Mouse (Mus musculus) left cerebral cortex, adult 2 months (tissue): ENCODE results near the gene Sp100. TPM values are rescaled to one million over a fixed set of nuclear protein-coding genes. Genes with fewer than 3 reads are reported as not detected.

Experiments used
- DNase-seq, 2 experiments: peaks; one replicate each; pipeline ENCODE4 v3.0.0; 2021 to 2022; ENCODE audit warnings: low spot score in 2 of 2, mixed read lengths in 1 of 2; ENCODE audit errors: extremely low spot score in 1 of 2
- H3K27ac ChIP-seq: fragments of 200-600 bp; 2 replicates; pipeline ENCODE4 v1.8.1; 2022
- H3K4me3 ChIP-seq: fragments of 200-600 bp; 2 replicates; pipeline ENCODE4 v1.8.1; 2022
- CTCF ChIP-seq: fragments of 200-600 bp; IDR thresholded peaks from 2 replicates; pipeline ENCODE4 v1.8.1; 2022; ENCODE audit warnings: antibody characterized with exemption, mild to moderate bottlenecking, moderate library complexity
- intact Hi-C: fragments of 180-260 bp; cut with DNase I; formaldehyde crosslinking; loops from one replicate; pipeline ENCODE4 v1.15.1; 2025
- microRNA-seq, 2 experiments: library from miRNA; unstranded; fragments of <30 nt; microRNA quantifications; one replicate each; pipeline ENCODE4 v1.2.0; 2021
- total RNA-seq, 2 experiments: library from RNA; stranded (reverse); gene quantifications; 2 replicates each; pipeline ENCODE4 v1.2.3; 2021

Sp100 gene
- total RNA-seq, 2 experiments from 2014 or later, result 2.6 to 3.0 TPM

DNA sequence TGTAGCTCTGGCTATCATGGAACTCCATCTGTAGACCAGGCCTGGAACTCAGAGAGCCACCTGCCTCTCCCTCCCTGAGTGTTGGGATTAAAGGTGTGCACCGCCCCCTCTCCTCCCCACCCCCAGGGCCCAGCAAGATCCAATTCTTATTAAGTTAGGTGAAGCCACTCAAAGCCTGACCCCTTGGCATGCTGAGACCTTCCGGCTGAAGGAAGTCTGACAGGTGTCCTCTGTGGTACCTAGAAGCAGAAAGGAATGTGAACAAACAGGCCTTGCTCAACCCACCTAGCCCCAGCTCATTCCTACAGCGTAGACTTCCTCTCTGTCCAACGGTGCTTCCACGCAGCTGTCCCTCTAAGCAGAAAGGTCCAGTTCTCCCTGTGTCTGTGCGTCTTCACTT is 91.1 kb downstream of the Sp100 start:
- Histone ChIP-seq H3K4me3 (no peak overlapping the region), H3K27ac (no peak overlapping the region)
- no peak for TF ChIP-seq CTCF
- DNase-seq, result no peak
- intact Hi-C loops, result no loop called here

- intact Hi-C loops, result no loop called here
These were observed 92.5 kb downstream of the Sp100 start for GRCm38 (mm10) chr1:85742333-85742732.

GRCm38 (mm10) chr1:85742916-85743505 is 93.2 kb downstream of the Sp100 start:
- no peak for TF ChIP-seq CTCF
- Histone ChIP-seq H3K4me3 (no peak overlapping the region), H3K27ac (no peak overlapping the region)
- no peak for DNase-seq
- intact Hi-C loops, result no loop called here

More at GRCm38 (mm10) chr1:85742333-85742732, 92.5 kb downstream of the Sp100 start:
- DNase-seq, result no peak
- TF ChIP-seq CTCF, result no peak
- H3K27ac ChIP-seq, result no peak overlapping the region
- no peak overlapping the region for H3K4me3 ChIP-seq

GRCm38 (mm10) chr1:85744539-85744938 is 94.8 kb downstream of the Sp100 start:
- TF ChIP-seq CTCF, result no peak
- DNase-seq, result no peak
- intact Hi-C loops, result no loop called here
- no peak overlapping the region for H3K4me3 ChIP-seq
- H3K27ac ChIP-seq, result no peak overlapping the region

- Histone ChIP-seq H3K27ac (no peak overlapping the region), H3K4me3 (no peak overlapping the region)
- no peak for TF ChIP-seq CTCF
- intact Hi-C loops, result no loop called here
- no peak for DNase-seq
These were observed 96.7 kb downstream of the Sp100 start for GRCm38 (mm10) chr1:85746511-85746910.

DNA sequence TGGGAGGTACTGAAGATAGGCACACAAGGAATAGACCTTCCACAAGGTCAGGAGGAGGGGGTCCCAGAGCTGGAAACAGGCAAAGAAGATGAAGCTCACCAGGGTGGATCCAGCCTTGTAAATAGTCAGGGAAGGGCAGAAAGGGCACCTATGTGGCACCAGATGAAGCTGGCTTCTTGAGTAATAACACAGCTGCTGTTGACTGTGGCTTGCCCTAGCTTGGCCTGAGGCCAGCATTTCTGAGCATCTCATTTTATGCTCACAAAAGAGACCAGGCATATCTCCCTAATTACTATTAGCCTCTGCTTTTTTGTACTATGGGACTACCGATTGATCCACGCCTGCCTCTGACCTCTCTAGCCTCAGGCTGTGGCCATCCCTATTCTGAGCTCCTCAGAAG is 100.0 kb downstream of the Sp100 start:
- intact Hi-C loops, result no loop called here
- Histone ChIP-seq H3K4me3 (no peak overlapping the region), H3K27ac (no peak overlapping the region)
- TF ChIP-seq CTCF, result no peak
- DNase-seq, result no peak

DNA sequence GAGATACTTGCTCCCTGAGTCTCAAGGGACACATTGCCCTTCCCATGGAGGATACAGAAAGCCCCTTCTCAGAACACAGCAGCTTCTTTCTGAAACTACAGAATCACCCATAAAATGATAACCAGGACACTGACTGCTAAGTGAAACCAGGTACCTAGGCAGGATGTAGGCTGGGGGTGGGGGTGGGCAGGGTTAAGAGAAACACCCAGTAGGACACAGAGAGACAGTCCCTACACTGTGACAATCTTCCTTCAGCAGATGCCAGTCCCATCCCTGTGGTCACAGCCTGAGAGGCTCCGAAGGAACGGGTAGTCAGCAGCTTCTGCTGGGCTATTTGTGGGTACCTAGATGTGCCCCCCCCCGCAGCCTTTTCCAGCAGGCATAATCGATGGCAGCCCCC is 100.9 kb downstream of the Sp100 start:
- no peak overlapping the region for H3K4me3 ChIP-seq
- H3K27ac ChIP-seq, result no peak overlapping the region
- no peak for TF ChIP-seq CTCF
- DNase-seq, result no peak
- intact Hi-C loops, result no loop called here

DNA sequence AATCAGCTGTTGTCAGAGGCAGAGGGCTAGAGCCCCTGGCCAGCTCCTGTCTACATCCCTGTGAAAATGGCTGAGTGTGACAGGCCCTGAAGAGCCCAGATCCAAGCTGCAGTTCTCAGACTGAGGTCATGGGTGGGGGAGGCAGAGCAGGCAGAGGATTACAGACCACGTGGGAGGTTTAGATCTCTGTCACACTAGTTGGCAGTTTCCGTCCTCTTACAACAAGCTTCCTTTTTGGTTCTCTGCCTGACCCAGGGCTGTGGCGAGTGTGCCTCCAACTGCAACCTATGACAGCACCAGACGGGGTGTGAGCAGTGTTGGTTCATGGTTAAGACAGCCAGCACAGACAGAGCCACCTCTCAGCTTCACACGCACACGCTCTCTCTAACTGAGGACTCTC is 101.7 kb downstream of the Sp100 start:
- intact Hi-C loops, result no loop called here
- H3K27ac ChIP-seq, result no peak overlapping the region
- no peak for DNase-seq
- no peak overlapping the region for H3K4me3 ChIP-seq
- TF ChIP-seq CTCF, result no peak

DNA sequence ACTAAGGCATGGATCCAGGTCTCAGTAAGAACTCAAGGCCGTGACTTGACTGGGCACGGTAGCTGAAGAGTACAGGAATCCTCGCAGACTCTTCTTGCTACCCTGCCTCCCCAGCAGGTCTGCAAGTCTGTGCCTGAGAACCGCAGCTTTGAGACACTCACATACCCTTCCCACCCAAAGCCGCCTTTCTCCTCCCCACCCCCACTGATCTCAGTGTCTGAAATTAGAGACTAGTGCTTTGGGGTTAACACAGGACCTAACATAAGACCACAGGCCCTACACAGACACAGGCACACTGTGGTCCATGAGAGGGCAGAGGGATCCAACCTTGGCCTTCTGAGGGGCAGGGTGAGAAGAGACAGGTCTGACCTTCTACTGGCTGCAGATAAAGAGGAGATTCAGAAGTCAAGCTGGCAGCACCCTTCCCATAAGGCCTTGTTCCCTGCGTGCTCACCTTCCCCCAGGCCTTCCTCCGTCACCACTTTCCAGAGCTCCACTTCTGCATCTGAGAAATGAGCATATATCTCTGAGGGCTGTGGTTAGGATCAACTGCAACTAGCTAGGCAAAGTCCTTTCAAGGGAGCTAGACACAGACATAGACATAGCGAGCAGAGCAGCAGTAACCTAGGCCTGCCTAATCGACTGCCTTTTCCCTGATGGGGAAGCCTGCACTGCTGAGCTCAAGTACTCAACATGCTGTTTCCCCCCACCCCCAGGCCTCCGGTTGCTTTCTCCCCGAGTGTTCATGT is 102.3 kb downstream of the Sp100 start:
- H3K27ac ChIP-seq, result no peak overlapping the region
- no peak for DNase-seq
- no peak overlapping the region for H3K4me3 ChIP-seq
- no peak for TF ChIP-seq CTCF
- intact Hi-C loops, result no loop called here

- H3K4me3 ChIP-seq, result no peak overlapping the region
- DNase-seq, result peak in 1 of 2 experiments; percentile 19
- H3K27ac ChIP-seq, result no peak overlapping the region
- intact Hi-C loops, result loop anchor here (2.0 kb wide), 1 partner anchor 35 kb away; the partner anchor contains the start of gene Cab39
- TF ChIP-seq CTCF, result no peak
These were observed 107.9 kb downstream of the Sp100 start for GRCm38 (mm10) chr1:85757531-85758230.

- TF ChIP-seq CTCF, result no peak
- intact Hi-C loops, result loop anchor here (2.0 kb wide), 1 partner anchor 34 kb away; the partner anchor contains the start of gene Cab39
- Histone ChIP-seq H3K4me3 (no peak overlapping the region), H3K27ac (no peak overlapping the region)
- DNase-seq, result peak in 1 of 2 experiments; percentile 31
These were observed 108.6 kb downstream of the Sp100 start for GRCm38 (mm10) chr1:85758231-85758968.

- no peak for DNase-seq
- intact Hi-C loops, result loop anchor here (2.0 kb wide), 1 partner anchor 34 kb away; the partner anchor contains the start of gene Cab39
- Histone ChIP-seq H3K4me3 (no peak overlapping the region), H3K27ac (no peak overlapping the region)
- TF ChIP-seq CTCF, result no peak
These were observed 109.1 kb downstream of the Sp100 start for GRCm38 (mm10) chr1:85758969-85759293.

Small RNA genes within 50 kb of the gene (microRNA-seq; reads per million reads assigned to microRNA genes)
- gene Mir8096, result 0 reads per million in 2 experiments

Other genes with a start within 250 kb of the Sp100 start
- gene G530012D18Rik, start 74.3 kb upstream of the Sp100 start, total RNA-seq, result not detected
- 1 to 10 TPM in 1 of 2 experiments, under 1 TPM in 1; 0.70 to 1.7 TPM for gene Sp110, start 51.2 kb upstream of the Sp100 start, total RNA-seq
- under 1 TPM; 0.47 to 0.93 TPM for gene Sp140, start 49.6 kb upstream of the Sp100 start, total RNA-seq
- not detected for gene A630001G21Rik, start 128.7 kb downstream of the Sp100 start, total RNA-seq
- gene Cab39, start 143.5 kb downstream of the Sp100 start, total RNA-seq, result 100 to 1,000 TPM; 149 to 175 TPM
- gene Itm2c, start 244.3 kb downstream of the Sp100 start, total RNA-seq, result 100 to 1,000 TPM; 714 to 742 TPM